Mouse (Mus musculus): ENCODE results near the gene Prss54.

Prss54 gene

GRCm38 (mm10) chr8:95555963-95556362, 20.2 kb downstream of the Prss54 start:
- intact Hi-C loops (cut with DNase I) = no loop called here

- intact Hi-C loops (cut with DNase I) = no loop called here
Observed at GRCm38 (mm10) chr8:95551577-95551976, 24.6 kb downstream of the Prss54 start.

- intact Hi-C loops (cut with DNase I) = no loop called here
Observed at GRCm38 (mm10) chr8:95549871-95550829, 26.0 kb downstream of the Prss54 start.

DNA sequence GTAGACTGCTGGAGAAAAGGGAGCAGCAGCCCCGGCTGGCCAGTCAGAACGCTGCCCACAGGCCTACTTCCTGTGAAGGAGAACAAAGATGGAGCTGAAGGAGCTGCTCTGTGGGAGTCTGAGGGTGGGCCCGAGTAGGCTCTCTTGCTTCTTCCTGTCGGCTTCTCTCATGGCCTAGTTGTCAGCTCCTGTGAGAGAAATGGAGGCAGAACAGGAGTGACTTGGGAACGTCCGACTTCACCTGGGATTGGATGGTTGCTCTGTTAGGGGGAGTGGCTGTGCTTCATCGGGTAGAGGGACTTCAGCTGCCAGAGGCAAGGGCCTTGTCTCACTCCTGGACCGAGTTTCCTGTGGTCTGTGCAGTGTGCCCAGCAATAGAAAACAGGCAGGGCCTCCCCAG, 28.2 kb downstream of the Prss54 start:
- intact Hi-C loops (cut with DNase I) = no loop called here

- intact Hi-C loops (cut with DNase I) = no loop called here
Observed at GRCm38 (mm10) chr8:95546986-95547385, 29.2 kb downstream of the Prss54 start.

GRCm38 (mm10) chr8:95545815-95546214, 30.3 kb downstream of the Prss54 start:
- intact Hi-C loops (cut with DNase I) = no loop called here

- intact Hi-C loops (cut with DNase I) = no loop called here
Observed at GRCm38 (mm10) chr8:95543065-95543464, 33.1 kb downstream of the Prss54 start.

DNA sequence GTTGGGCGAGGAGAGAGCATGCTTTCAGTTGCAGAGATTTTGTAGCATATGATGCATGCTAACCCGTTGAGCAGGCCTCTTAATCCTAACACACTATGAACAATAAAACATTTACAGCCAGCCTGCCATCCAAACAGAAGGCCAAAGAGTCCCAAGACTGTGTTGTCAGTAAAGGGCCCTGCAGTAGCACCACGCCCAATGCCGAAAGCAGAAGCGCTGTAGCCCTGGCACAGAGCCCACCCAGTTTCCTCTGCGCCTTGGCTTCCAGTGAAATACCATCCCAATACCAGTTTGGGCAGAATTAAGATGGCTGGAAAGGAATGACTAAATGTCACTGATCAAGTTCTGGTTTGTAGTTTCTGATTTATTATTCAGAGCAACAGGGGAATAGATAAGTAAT, 33.9 kb downstream of the Prss54 start:
- intact Hi-C loops (cut with DNase I) = no loop called here

DNA sequence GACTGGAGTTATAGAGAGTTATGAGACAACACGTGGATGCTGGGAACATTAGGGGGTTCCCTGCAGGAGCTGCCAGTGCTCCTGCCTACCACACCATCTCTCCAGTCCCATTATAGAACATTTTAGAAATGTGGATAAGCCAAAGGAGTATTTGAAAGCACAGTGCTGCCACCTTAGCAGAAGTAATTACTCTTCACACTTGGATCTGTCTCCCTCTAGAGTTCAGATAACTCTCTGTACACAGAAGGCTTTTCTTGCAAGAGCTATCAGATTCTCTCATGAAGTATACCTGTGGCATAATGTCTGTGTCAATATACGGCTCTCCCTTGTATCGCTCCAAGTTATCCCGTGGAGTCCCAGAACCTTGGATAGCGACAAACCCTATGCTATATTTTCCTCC, 36.7 kb downstream of the Prss54 start:
- intact Hi-C loops (cut with DNase I) = no loop called here

GRCm38 (mm10) chr8:95533584-95534387, 42.4 kb downstream of the Prss54 start, which contains the start of gene Ccdc113:
Gene Ccdc113, plus strand, starts transcription at chr8:95534085.
- intact Hi-C loops (cut with DNase I) = no loop called here

- intact Hi-C loops (cut with DNase I) = no loop called here
Observed at GRCm38 (mm10) chr8:95532206-95532605, 43.9 kb downstream of the Prss54 start.

- intact Hi-C loops (cut with DNase I) = no loop called here
Observed at GRCm38 (mm10) chr8:95528750-95529310, 47.3 kb downstream of the Prss54 start.

GRCm38 (mm10) chr8:95528194-95528593, 47.9 kb downstream of the Prss54 start:
- intact Hi-C loops (cut with DNase I) = no loop called here

DNA sequence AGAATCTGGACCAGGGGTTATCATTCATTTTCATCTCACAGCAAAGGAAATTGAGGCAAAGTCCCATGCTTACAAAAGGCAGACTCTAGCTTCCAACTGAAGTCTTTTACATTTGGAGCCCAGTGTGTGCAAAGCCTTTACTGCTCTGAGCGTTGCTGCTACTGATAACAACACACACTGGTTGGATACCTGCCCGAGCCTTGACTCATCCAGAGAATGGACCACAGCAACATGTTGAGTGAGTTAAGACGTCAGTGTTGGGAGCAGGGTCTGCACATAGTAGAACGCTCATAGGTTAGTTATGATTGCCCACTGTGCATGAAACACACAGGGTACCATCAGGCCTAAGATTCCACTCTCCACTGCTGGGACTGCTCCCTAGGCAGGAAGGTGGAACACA, 52.1 kb downstream of the Prss54 start:
- intact Hi-C loops (cut with DNase I) = no loop called here

DNA sequence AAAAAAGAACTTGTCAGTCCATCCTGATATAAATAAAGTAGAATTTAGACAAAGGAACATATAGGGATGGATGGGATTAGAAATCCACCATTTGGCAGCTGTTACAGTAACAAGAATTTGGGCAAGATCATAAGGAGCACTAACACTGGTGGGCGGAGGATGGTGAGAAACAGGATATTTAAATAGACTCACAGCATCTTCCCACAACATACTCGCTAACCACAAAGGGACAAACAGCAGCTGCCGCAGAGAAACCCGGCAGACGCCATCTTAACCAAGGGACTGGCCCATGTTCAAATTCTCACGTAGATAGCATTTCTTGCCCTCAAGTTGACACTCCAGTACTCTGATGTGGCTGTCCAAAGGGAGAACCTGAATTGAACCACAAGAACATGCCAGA, 59.2 kb downstream of the Prss54 start:
- intact Hi-C loops (cut with DNase I) = no loop called here

DNA sequence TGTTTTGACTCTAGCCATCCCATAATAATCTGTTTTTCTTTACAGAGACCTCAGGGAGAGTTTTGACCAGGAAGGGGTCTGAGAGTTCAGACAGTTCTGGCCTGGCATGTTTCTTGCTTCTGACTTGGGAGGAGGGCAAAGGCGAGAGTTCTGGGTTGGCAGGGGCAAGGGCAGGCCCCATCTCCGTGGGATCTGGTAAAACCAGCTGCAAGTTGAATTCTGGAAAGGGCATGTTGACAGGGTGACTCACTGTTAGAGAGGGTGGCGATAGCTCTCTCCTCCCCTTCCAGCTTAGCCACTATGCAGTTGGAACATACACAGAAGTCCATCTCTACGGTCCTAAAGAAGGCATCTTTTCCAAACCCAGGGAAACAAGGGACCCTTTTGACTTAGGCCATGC, 62.9 kb downstream of the Prss54 start:
- intact Hi-C loops (cut with DNase I) = no loop called here

DNA sequence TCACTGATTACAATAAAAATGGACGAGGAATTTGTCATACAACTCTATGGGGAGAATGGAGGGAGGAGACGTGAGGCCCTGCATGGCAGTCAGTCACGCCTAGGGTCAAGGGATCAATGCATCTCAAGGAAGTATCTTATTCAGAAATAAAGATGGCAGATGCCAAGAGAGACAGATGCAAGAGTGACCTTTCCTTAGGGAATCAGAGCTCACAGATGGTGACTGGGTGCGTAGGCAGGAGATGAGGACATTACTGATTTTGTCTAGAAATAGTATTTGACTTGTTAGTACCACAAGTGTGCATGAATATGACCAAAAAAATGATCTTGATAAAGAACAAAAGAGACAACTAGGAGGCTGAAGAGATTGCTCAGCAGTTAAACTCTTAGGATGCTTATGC, 63.9 kb downstream of the Prss54 start:
- intact Hi-C loops (cut with DNase I) = no loop called here
